Mouse (Mus musculus): ENCODE measurements at regions not wholly inside any gene's neighbourhood (a gene's known extent, or its start where the extent isn't known, plus 50 kb on each side); places are given as distances from the start of the nearest gene placed in this dataset.
A peak's percentile ranks its signal among the peaks of the same experiment; 100 is the strongest.

DNA sequence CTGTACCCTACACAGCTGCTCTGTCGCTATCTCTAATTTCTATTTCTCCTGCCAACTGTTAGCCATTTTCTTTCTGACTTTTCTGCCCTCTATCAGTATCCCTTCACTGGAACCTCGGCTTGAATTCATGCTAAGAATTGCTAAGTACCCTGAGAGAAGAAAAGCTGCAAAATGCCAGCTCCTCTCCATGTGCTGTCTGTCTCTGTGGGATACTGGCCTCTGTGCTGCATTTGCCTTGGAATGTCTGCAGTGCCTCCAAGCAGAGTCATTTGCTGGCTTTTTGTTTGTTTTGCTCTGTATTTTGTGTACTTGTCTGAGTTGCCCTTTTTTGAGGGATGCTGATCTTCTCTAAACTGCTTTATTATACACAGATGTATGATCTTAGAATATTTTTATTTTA is 215.5 kb downstream of the Akain1 start:
- no peak overlapping the region for H3K27ac ChIP-seq (ENCODE audit: low read depth, low read length)
- peaks cover 4% of the 10 kb centered on the region for H3K9me3 ChIP-seq (ENCODE audit: control insufficient read depth, low read length)
- H3K9ac ChIP-seq (ENCODE audit: low read depth, low read length): no peak overlapping the region
- 28% methylated on average over 2 of the region's 2 CpGs for whole genome bisulfite sequencing
- no peaks in the 10 kb centered on the region for H3K36me3 ChIP-seq (ENCODE audit: control insufficient read depth, insufficient read depth, low read length)
- no peaks in the 10 kb centered on the region; the same call in 1 of the 2 replicates for H3K4me1 ChIP-seq (ENCODE audit: control insufficient read depth, insufficient read depth, low read depth, low read length)
- no peaks in the 10 kb centered on the region for H3K27me3 ChIP-seq (replicated peaks; ENCODE audit: control insufficient read depth, insufficient read depth, low read length)
- ATAC-seq: no peak; the same call in 1 of the 2 replicates
- no peak overlapping the region for H3K4me2 ChIP-seq (ENCODE audit: low read length)
- H3K4me3 ChIP-seq (ENCODE audit: low read length): no peak overlapping the region

DNA sequence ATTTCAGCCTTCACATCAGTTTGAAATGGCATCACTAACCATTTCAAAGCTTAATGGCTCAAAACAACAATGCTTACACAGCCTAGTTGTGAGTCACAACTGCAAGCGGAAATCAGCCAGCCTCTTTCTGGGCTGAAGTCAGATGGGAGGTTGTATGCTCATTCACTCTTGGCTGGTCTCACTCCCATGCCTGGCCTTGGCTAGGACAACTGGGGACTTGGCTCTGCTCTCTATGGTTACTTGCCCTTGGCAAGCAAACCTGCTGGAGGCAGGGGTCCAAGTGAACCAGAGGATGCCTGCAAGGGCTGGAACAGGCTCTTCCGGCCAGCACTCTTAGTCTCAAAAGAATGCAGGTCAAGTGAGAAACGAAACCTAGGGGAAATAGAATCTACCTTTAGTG is 233.4 kb downstream of the Akain1 start:
- Histone ChIP-seq H3K27ac (ENCODE audit: low read depth, low read length) (no peak overlapping the region), H3K4me1 (ENCODE audit: control insufficient read depth, insufficient read depth, low read depth, low read length) (no peaks in the 10 kb centered on the region), H3K4me3 (ENCODE audit: low read length) (no peak overlapping the region), H3K9me3 (ENCODE audit: control insufficient read depth, low read length) (no peaks in the 10 kb centered on the region), H3K36me3 (ENCODE audit: control insufficient read depth, insufficient read depth, low read length) (no peaks in the 10 kb centered on the region), H3K4me2 (ENCODE audit: low read length) (no peak overlapping the region), H3K27me3 (replicated peaks; ENCODE audit: control insufficient read depth, insufficient read depth, low read length) (no peaks in the 10 kb centered on the region), H3K9ac (ENCODE audit: low read depth, low read length) (no peak overlapping the region)
- peak; percentile 99 for ATAC-seq
- WGBS: 69% methylated on average over 3 of the region's 3 CpGs

DNA sequence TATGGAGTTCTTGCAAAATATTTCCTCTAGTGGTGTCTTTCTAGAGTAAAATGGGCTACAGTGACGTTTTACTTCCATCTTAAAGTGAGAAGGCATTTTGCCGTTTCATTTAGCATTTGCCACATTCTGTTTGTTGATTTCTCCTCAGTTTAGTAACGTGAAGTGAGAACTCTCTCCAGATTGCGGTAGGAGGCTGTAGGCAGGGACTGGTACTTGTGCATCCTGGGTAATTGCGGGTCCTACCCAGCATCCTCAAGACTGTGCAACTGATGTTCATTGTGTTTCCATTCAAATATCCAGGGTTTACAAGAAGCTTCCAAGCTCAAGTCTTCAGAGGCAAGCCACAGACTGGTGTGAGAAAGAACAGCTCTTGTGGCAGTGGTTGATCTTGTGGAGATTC is 244.0 kb downstream of the Akain1 start:
- Histone ChIP-seq H3K9ac (ENCODE audit: low read depth, low read length) (no peak overlapping the region), H3K9me3 (ENCODE audit: control insufficient read depth, low read length) (no peaks in the 10 kb centered on the region), H3K4me1 (ENCODE audit: control insufficient read depth, insufficient read depth, low read depth, low read length) (0 out of 2 replicates have a peak, but pooled peaks cover 2% of the 10 kb centered on the region), H3K27ac (ENCODE audit: low read depth, low read length) (no peak overlapping the region), H3K36me3 (ENCODE audit: control insufficient read depth, insufficient read depth, low read length) (no peaks in the 10 kb centered on the region), H3K4me2 (ENCODE audit: low read length) (no peak overlapping the region), H3K4me3 (ENCODE audit: low read length) (no peak overlapping the region), H3K27me3 (replicated peaks; ENCODE audit: control insufficient read depth, insufficient read depth, low read length) (no peaks in the 10 kb centered on the region)
- 89% methylated on average over 5 of the region's 5 CpGs for WGBS
- no peak for ATAC-seq

DNA sequence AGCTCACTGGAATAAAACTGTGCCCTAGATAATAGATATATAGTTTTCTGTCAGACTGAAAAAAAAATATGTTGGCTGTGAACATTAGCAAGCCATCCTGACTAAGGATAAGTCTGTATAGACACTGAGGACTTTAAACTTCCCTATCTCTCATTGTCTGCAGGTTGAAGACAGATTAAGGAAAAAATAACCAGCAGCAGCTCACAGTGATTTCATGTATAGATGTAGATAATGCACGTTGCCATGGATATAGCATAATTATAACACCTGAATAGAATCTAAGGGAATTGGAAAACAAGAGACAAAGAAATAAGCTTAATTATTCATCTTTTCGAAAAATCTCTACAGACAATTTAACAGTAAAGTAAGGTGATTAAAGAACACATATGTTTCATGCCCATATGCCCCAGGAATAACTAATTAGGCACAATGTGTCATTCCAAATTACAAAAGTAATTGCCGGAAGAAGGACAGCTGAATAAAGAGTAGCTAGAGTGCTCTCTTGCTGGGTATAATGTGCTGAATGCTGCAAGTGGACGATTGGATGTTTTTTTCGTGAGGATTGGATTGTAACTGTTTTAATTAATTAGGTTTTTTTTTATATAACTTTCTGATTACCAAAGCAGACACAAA is 246.6 kb downstream of the Akain1 start:
- Histone ChIP-seq H3K4me2 (ENCODE audit: low read length) (no peak overlapping the region), H3K27ac (ENCODE audit: low read depth, low read length) (no peak overlapping the region), H3K27me3 (replicated peaks; ENCODE audit: control insufficient read depth, insufficient read depth, low read length) (no peaks in the 10 kb centered on the region), H3K4me3 (ENCODE audit: low read length) (no peak overlapping the region), H3K9ac (ENCODE audit: low read depth, low read length) (no peak overlapping the region), H3K4me1 (ENCODE audit: control insufficient read depth, insufficient read depth, low read depth, low read length) (0 out of 2 replicates have a peak, but pooled peaks cover 2% of the 10 kb centered on the region), H3K9me3 (ENCODE audit: control insufficient read depth, low read length) (no peaks in the 10 kb centered on the region), H3K36me3 (ENCODE audit: control insufficient read depth, insufficient read depth, low read length) (no peaks in the 10 kb centered on the region)
- 45% methylated on average over 5 of the region's 5 CpGs for WGBS
- peak; percentile 79 for ATAC-seq

DNA sequence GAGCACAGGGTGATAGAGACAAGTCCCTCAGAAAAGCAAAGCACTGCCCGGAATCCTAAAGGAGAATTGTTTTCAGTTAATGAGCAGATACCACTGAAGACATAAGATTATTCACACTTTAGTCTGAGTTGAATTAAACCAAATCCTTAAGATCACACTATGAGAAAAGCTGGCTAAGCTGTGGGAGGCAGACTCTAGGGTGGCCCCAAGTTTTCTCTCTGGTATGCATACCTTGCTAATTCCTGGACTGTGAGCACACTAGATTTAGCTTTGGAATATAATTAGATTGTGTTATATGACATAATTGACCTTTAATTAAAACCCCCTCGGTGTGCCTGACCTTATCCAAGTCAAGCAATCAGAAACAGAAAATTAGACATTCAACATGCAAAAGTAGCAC is 247.3 kb downstream of the Akain1 start:
- Histone ChIP-seq H3K9ac (ENCODE audit: low read depth, low read length) (no peak overlapping the region), H3K4me3 (ENCODE audit: low read length) (no peak overlapping the region), H3K9me3 (ENCODE audit: control insufficient read depth, low read length) (no peaks in the 10 kb centered on the region), H3K27ac (ENCODE audit: low read depth, low read length) (no peak overlapping the region), H3K4me1 (ENCODE audit: control insufficient read depth, insufficient read depth, low read depth, low read length) (0 out of 2 replicates have a peak, but pooled peaks cover 2% of the 10 kb centered on the region), H3K36me3 (ENCODE audit: control insufficient read depth, insufficient read depth, low read length) (no peaks in the 10 kb centered on the region), H3K27me3 (replicated peaks; ENCODE audit: control insufficient read depth, insufficient read depth, low read length) (no peaks in the 10 kb centered on the region), H3K4me2 (ENCODE audit: low read length) (no peak overlapping the region)
- no peak for ATAC-seq
- WGBS: 53% methylated on average over 2 of the region's 2 CpGs

DNA sequence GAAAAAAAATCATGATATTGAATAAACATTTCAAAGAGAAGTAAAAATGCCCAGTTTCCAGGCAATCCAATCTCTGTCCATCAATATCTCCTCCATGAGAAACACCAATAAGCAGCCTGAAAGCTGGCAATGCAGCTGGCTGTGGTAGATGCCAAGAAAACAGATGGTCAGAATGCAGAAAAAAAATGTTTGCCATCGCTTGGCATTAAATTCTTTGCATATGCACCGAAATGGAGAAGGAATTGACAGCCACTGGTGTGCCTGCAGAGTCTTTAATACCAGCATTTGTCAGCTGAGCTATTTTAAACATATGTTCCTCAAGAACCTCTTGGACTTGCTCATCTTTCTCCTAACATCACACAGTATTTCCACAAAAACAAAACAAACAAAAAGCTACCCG is 256.2 kb downstream of the Akain1 start:
- 0 out of 2 replicates have a peak, but pooled peaks have one; percentile 45 for ATAC-seq
- no peaks in the 10 kb centered on the region for H3K27me3 ChIP-seq (replicated peaks; ENCODE audit: control insufficient read depth, insufficient read depth, low read length)
- H3K9me3 ChIP-seq (ENCODE audit: control insufficient read depth, low read length): no peaks in the 10 kb centered on the region
- H3K27ac ChIP-seq (ENCODE audit: low read depth, low read length): no peak overlapping the region
- H3K4me1 ChIP-seq (ENCODE audit: control insufficient read depth, insufficient read depth, low read depth, low read length): no peaks in the 10 kb centered on the region
- no peaks in the 10 kb centered on the region for H3K36me3 ChIP-seq (ENCODE audit: control insufficient read depth, insufficient read depth, low read length)
- H3K4me3 ChIP-seq (ENCODE audit: low read length): no peak overlapping the region
- WGBS: 74% methylated on average over 3 of the region's 3 CpGs
- H3K4me2 ChIP-seq (ENCODE audit: low read length): no peak overlapping the region
- no peak overlapping the region for H3K9ac ChIP-seq (ENCODE audit: low read depth, low read length)

DNA sequence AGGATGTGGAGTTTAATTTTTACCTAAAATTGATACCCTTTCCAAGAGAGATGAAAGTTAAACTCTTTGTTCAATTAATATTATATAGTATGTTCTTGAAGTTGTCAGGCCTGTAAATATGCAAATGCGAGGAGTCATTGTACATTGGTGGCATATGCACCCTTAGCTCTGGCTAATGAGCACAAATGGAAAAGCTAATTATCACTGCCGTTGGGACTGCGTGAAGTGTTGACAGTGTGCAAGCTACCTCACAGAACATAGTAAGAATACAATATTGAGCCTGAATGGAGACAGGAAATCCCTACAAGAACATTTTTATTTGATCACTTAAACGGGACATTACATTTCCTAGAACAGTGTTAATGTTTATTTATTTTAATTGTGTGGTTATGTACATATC is 241.5 kb upstream of the Dlgap1 start:
- H3K27ac ChIP-seq (ENCODE audit: low read depth, low read length): no peak overlapping the region
- H3K9ac ChIP-seq (ENCODE audit: low read depth, low read length): no peak overlapping the region
- no peaks in the 10 kb centered on the region for H3K9me3 ChIP-seq (ENCODE audit: control insufficient read depth, low read length)
- WGBS: 74% methylated on average over 4 of the region's 4 CpGs
- no peak overlapping the region for H3K4me3 ChIP-seq (ENCODE audit: low read length)
- H3K27me3 ChIP-seq (replicated peaks; ENCODE audit: control insufficient read depth, insufficient read depth, low read length): no peaks in the 10 kb centered on the region
- H3K4me1 ChIP-seq (ENCODE audit: control insufficient read depth, insufficient read depth, low read depth, low read length): no peaks in the 10 kb centered on the region
- H3K36me3 ChIP-seq (ENCODE audit: control insufficient read depth, insufficient read depth, low read length): no peaks in the 10 kb centered on the region
- H3K4me2 ChIP-seq (ENCODE audit: low read length): no peak overlapping the region
- no peak for ATAC-seq

DNA sequence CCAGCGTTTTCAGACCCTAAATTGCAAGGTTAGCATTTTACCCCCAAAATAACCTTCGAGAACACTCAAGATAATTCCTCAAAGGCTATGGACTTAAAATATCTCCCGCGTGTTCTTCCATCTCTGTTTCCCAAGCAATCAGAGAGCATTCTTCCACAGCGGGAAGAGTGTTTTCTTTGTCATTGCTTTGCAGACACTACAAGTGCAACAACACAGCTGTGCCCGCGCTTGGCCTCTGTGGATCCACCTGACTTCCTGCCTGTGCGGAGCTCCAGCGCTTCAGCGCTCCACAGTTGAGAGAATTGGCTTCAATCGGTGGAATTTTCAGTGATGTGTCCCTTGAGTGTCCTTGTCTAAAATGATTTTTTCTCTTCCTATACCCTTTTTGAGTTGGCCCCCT is 235.9 kb upstream of the Dlgap1 start:
- H3K27ac ChIP-seq (ENCODE audit: low read depth, low read length): no peak overlapping the region
- no peak overlapping the region for H3K4me2 ChIP-seq (ENCODE audit: low read length)
- H3K27me3 ChIP-seq (replicated peaks; ENCODE audit: control insufficient read depth, insufficient read depth, low read length): no peaks in the 10 kb centered on the region
- no peaks in the 10 kb centered on the region for H3K4me1 ChIP-seq (ENCODE audit: control insufficient read depth, insufficient read depth, low read depth, low read length)
- H3K4me3 ChIP-seq (ENCODE audit: low read length): no peak overlapping the region
- H3K36me3 ChIP-seq (ENCODE audit: control insufficient read depth, insufficient read depth, low read length): no peaks in the 10 kb centered on the region
- no peak for ATAC-seq
- H3K9me3 ChIP-seq (ENCODE audit: control insufficient read depth, low read length): no peaks in the 10 kb centered on the region
- no peak overlapping the region for H3K9ac ChIP-seq (ENCODE audit: low read depth, low read length)
- WGBS: 89% methylated on average over 11 of the region's 11 CpGs

DNA sequence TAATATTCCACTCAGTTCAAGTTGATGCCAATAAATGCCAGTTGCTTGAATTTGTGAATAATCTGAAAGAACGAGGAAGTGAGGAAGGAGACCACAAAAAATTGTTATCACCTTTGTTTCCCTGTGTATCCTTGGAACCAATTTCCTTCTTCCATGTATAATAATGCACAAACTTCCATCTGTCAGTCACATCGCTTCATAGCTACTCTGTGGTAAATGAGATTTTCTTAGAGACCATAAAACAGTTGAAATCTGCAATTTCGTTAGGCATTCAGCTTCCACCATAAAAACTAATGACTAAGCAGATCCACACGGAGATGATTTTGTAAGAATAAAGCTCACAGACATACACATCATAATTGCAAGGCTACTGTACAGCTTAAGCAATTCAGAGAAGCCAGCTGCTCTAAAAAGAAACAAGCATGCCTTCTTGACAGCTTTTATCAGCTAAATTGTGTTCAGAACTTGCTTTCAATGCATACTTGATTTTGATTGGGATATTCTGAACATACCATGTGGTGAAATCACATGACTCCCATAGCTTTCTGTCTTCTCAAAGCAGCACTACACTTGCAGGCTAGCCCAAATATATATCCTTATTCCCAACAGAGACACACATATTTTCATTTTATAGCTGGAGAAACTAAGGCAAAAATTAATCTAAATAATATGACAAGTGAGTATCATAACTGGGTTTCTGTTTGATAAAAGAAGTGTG is 232.3 kb upstream of the Dlgap1 start:
- no peaks in the 10 kb centered on the region for H3K36me3 ChIP-seq (ENCODE audit: control insufficient read depth, insufficient read depth, low read length)
- no peak overlapping the region for H3K9ac ChIP-seq (ENCODE audit: low read depth, low read length)
- no peak overlapping the region for H3K4me3 ChIP-seq (ENCODE audit: low read length)
- H3K4me1 ChIP-seq (ENCODE audit: control insufficient read depth, insufficient read depth, low read depth, low read length): no peaks in the 10 kb centered on the region
- 68% methylated on average over 4 of the region's 4 CpGs for WGBS
- no peak overlapping the region for H3K4me2 ChIP-seq (ENCODE audit: low read length)
- no peak overlapping the region for H3K27ac ChIP-seq (ENCODE audit: low read depth, low read length)
- 0 out of 2 replicates have a peak, but pooled peaks have one; percentile 34 for ATAC-seq
- no peaks in the 10 kb centered on the region for H3K9me3 ChIP-seq (ENCODE audit: control insufficient read depth, low read length)
- H3K27me3 ChIP-seq (replicated peaks; ENCODE audit: control insufficient read depth, insufficient read depth, low read length): no peaks in the 10 kb centered on the region

All from hindbrain, embryonic 16.5 days (tissue).